Mouse (Mus musculus) MEL (cell line): ENCODE results near the gene Cmc2.

Experiments
- CTCF ChIP-seq, 3 experiments: IDR thresholded peaks in 2 of 3; conservative IDR thresholded peaks in 1 of 3; 2 replicates each; pipeline ENCODE4 v1.5.1; 2011 to 2012; ENCODE audit warnings: low read length in 3 of 3, low read depth in 2 of 3, mild to moderate bottlenecking in 2 of 3, improper control_type of control experiment in 1 of 3, inconsistent platforms in 1 of 3, mixed read lengths in 1 of 3, moderate library complexity in 1 of 3; ENCODE audit not compliant: control insufficient read depth in 1 of 3, insufficient read depth in 1 of 3, poor library complexity in 1 of 3, severe bottlenecking in 1 of 3
- E2F4 ChIP-seq: IDR thresholded peaks from 2 replicates; pipeline ENCODE4 v1.6.1; 2011; ENCODE audit warnings: low read depth, low read length, improper control_type of control experiment, borderline replicate concordance
- EP300 ChIP-seq, 2 experiments: IDR thresholded peaks; 2 replicates each; pipeline ENCODE4 v1.6.1; 2011; ENCODE audit warnings: improper control_type of control experiment in 2 of 2, low read length in 2 of 2, low read depth in 1 of 2, mild to moderate bottlenecking in 1 of 2
- GABPA ChIP-seq: IDR thresholded peaks from 2 replicates; pipeline ENCODE4 v1.6.1; 2012; ENCODE audit warnings: low read depth, mild to moderate bottlenecking, inconsistent platforms, low read length, improper control_type of control experiment, moderate library complexity
- GATA1 ChIP-seq: IDR thresholded peaks from 2 replicates; pipeline ENCODE4 v1.6.1; 2011; ENCODE audit warnings: low read depth, low read length, improper control_type of control experiment
- MAZ ChIP-seq: IDR thresholded peaks from 2 replicates; pipeline ENCODE4 v1.6.1; 2012; ENCODE audit warnings: low read depth, mild to moderate bottlenecking, inconsistent platforms, low read length, improper control_type of control experiment
- NRF1 ChIP-seq: IDR thresholded peaks from 2 replicates; pipeline ENCODE4 v1.6.1; 2014; ENCODE audit warnings: low read depth, mild to moderate bottlenecking, inconsistent platforms, low read length, improper control_type of control experiment, moderate library complexity; ENCODE audit not compliant: poor library complexity, insufficient read depth, severe bottlenecking
- POLR2A ChIP-seq, 2 experiments: IDR thresholded peaks; 2 replicates each; pipeline ENCODE4 v1.6.1; 2011 to 2012; ENCODE audit warnings: low read length in 2 of 2, mild to moderate bottlenecking in 2 of 2, control low read depth in 1 of 2, improper control_type of control experiment in 1 of 2, low read depth in 1 of 2, moderate library complexity in 1 of 2; ENCODE audit not compliant: control insufficient read depth in 1 of 2, insufficient read depth in 1 of 2, poor library complexity in 1 of 2
- TCF12 ChIP-seq: IDR thresholded peaks from 2 replicates; pipeline ENCODE4 v1.6.1; 2014; ENCODE audit warnings: low read depth, mild to moderate bottlenecking, inconsistent platforms, low read length, improper control_type of control experiment, moderate library complexity
- UBTF ChIP-seq: IDR thresholded peaks from 2 replicates; pipeline ENCODE4 v1.6.1; 2012; ENCODE audit warnings: low read depth, mild to moderate bottlenecking, inconsistent platforms, low read length, improper control_type of control experiment, moderate library complexity, borderline replicate concordance; ENCODE audit not compliant: insufficient read depth
- USF1 ChIP-seq: IDR thresholded peaks from 2 replicates; pipeline ENCODE4 v1.6.1; 2014; ENCODE audit warnings: low read depth, mild to moderate bottlenecking, inconsistent platforms, low read length, improper control_type of control experiment, moderate library complexity
- USF2 ChIP-seq, 2 experiments: IDR thresholded peaks; 2 replicates each; pipeline ENCODE4 v1.6.1; 2011 to 2012; ENCODE audit warnings: improper control_type of control experiment in 2 of 2, low read length in 2 of 2, borderline replicate concordance in 1 of 2, inconsistent platforms in 1 of 2, low read depth in 1 of 2, mild to moderate bottlenecking in 1 of 2; ENCODE audit not compliant: insufficient read depth in 1 of 2
- ZC3H11A ChIP-seq: IDR thresholded peaks from 2 replicates; pipeline ENCODE4 v1.6.1; 2012; ENCODE audit warnings: low read depth, mild to moderate bottlenecking, inconsistent platforms, low read length, improper control_type of control experiment
- ZNF384 ChIP-seq: IDR thresholded peaks from 2 replicates; pipeline ENCODE4 v1.6.1; 2012; ENCODE audit warnings: low read depth, mild to moderate bottlenecking, inconsistent platforms, low read length, improper control_type of control experiment

DNA sequence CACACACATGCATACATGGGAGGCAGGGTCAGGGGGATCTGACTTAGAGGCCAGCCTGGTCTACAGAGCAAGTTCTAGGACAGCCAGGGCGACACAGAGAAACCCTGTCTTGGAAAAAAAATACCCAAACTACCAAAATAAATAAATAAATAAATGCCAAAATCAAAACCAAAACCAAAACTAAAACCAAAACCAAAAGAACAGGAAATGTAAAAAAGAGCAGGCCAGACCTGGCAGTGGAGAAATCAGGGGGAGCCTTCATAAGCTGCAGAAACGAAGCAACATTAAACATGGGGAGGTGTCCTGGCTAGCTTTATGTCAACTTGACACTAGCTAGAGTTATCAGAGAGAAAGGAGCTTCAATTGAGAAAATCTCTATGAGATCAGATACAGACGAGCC lies 29.1 kb downstream of the Cmc2 start:
- TF ChIP-seq CTCF (IDR thresholded peaks at IDR 0.05 in 2 of 3, conservative IDR thresholded peaks at IDR 0.05 in 1 of 3; ENCODE audit: control insufficient read depth in 1 of 3, insufficient read depth in 1 of 3, low read depth in 2 of 3, low read length in 3 of 3, poor library complexity in 1 of 3, severe bottlenecking in 1 of 3) (no peak), USF1 (no peak), ZNF384 (no peak), NRF1 (no peak), EP300 (IDR thresholded peaks at IDR 0.05; ENCODE audit: low read depth in 1 of 2, low read length in 2 of 2) (no peak), E2F4 (no peak), USF2 (IDR thresholded peaks at IDR 0.05; ENCODE audit: borderline replicate concordance in 1 of 2, insufficient read depth in 1 of 2, low read depth in 1 of 2, low read length in 2 of 2) (no peak), UBTF (no peak), GATA1 (no peak), POLR2A (IDR thresholded peaks at IDR 0.05; ENCODE audit: control insufficient read depth in 1 of 2, insufficient read depth in 1 of 2, low read depth in 1 of 2, low read length in 2 of 2, poor library complexity in 1 of 2) (no peak), ZC3H11A (no peak), TCF12 (no peak), GABPA (no peak), MAZ (no peak)
